Mouse (Mus musculus): ENCODE results near the gene Cct2. TPM values are rescaled to one million over a fixed set of nuclear protein-coding genes. Genes with fewer than 3 reads are reported as not detected.

Gene Cct2
- polyA plus RNA-seq, 1 experiment from 2014 or later: 263 TPM

DNA sequence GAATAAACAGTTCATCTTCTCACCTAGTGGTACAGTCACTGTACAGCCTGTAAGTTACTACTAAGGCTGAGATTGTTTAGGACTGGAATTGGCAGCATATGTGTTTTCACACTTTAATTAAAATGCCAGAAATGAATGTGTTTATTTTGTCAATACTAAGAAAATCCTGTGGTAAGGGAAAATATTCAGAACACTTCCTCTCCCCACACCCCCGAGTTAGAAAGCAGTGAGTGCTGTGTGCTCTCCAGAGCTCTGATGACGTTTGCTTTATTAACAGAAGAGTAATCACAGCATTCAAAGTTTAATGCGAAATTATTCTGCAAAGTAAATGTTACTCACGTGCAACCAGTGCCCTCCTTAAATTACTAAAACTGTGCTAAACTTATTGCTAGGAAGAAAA, 26.0 kb upstream of the Cct2 start:
- H3K4me2 ChIP-seq: no peak overlapping the region
- no peak overlapping the region for H3K4me3 ChIP-seq (replicated peaks)
- H3K4me1 ChIP-seq: peaks cover 9% of the 10 kb centered on the region
- ATAC-seq (ENCODE audit: low FRiP score): no peak
- no peaks in the 10 kb centered on the region for H3K9me3 ChIP-seq
- H3K27ac ChIP-seq: no peak overlapping the region
- peaks cover 13% of the 10 kb centered on the region; the same call in 1 of the 2 replicates for H3K36me3 ChIP-seq (replicated peaks)
- H3K27me3 ChIP-seq: no peaks in the 10 kb centered on the region
- 89% methylated on average over 4 of the region's 4 CpGs for WGBS
- no peak overlapping the region for H3K9ac ChIP-seq

DNA sequence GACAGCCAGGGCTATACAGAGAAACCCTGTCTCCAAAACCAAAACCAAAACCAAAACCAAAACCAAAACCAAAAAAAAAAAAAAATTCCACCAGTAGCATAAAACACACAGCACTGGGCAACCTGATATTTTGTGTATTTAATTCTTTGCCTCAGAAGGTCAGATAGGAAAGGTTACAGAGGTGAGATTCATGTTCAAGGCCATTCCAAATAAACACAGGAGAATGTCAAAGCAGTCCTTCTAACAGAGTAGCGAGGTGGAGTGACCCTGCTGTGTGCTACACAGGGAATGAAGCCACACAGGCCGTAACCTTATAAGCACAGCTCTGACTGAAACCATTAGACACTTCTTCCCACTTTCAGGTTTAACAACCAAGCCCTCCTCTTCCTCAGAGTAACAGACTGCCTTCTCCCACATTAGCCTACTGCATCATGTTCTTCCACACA, 18.3 kb upstream of the Cct2 start:
- H3K4me2 ChIP-seq: no peak overlapping the region
- no peak overlapping the region for H3K27ac ChIP-seq
- no peak overlapping the region for H3K9ac ChIP-seq
- H3K27me3 ChIP-seq: no peaks in the 10 kb centered on the region
- H3K36me3 ChIP-seq (replicated peaks): peaks cover 42% of the 10 kb centered on the region
- H3K9me3 ChIP-seq: no peaks in the 10 kb centered on the region
- H3K4me1 ChIP-seq: no peaks in the 10 kb centered on the region
- no peak for ATAC-seq (ENCODE audit: low FRiP score)
- WGBS: 77% methylated on average over 2 of the region's 2 CpGs
- H3K4me3 ChIP-seq (replicated peaks): no peak overlapping the region

DNA sequence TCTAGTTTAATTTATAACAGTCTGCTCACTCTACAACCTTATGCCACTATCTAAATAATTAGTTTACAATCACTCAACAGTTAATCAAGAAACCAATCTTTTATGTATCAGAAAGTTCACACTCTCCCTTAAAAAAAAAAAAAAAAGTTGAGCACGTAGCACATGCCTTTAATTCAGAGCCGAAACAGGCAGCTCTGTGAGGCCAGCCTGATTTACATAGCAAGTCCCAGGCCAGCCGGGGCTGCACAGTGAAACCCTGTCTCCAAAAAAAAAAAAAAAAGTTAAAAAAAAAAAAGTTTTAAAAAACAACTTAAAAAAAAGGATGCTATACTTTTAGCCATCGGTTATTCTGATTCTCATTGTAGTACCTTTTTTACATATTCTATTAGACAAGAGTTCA, 17.7 kb upstream of the Cct2 start:
- H3K27ac ChIP-seq: no peak overlapping the region
- no peaks in the 10 kb centered on the region for H3K4me1 ChIP-seq
- peaks cover 48% of the 10 kb centered on the region for H3K36me3 ChIP-seq (replicated peaks)
- no peak overlapping the region for H3K4me2 ChIP-seq
- no peaks in the 10 kb centered on the region for H3K9me3 ChIP-seq
- H3K4me3 ChIP-seq (replicated peaks): no peak overlapping the region
- no peaks in the 10 kb centered on the region for H3K27me3 ChIP-seq
- no peak for ATAC-seq (ENCODE audit: low FRiP score)
- 84% methylated on average over 4 of the region's 4 CpGs for WGBS
- H3K9ac ChIP-seq: no peak overlapping the region

DNA sequence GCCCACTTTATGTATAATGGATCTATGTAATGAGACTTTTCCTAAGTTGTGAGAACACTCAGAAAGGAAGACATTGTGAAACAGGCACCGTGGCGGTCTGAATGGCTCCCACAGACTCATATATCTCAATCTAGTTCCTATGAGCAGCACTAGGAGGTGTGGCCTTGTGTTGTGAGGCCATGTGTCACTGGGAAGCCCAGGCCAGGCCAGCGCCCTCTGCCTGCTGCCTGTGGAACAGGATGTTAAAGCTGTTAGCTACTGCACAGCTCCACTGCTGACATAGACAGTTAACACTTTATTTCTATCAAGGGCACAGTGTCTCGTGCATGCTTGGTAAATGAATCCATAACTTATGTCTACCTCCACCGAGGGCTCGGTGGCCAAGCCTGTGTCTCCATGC, 14.7 kb upstream of the Cct2 start:
- Histone ChIP-seq H3K9me3 (no peaks in the 10 kb centered on the region), H3K4me2 (no peak overlapping the region), H3K36me3 (replicated peaks) (peaks cover 60% of the 10 kb centered on the region), H3K27ac (no peak overlapping the region), H3K9ac (no peak overlapping the region), H3K4me1 (no peaks in the 10 kb centered on the region), H3K27me3 (no peaks in the 10 kb centered on the region), H3K4me3 (replicated peaks) (no peak overlapping the region)
- 84% methylated on average over 6 of the region's 6 CpGs for WGBS
- no peak for ATAC-seq (ENCODE audit: low FRiP score)

DNA sequence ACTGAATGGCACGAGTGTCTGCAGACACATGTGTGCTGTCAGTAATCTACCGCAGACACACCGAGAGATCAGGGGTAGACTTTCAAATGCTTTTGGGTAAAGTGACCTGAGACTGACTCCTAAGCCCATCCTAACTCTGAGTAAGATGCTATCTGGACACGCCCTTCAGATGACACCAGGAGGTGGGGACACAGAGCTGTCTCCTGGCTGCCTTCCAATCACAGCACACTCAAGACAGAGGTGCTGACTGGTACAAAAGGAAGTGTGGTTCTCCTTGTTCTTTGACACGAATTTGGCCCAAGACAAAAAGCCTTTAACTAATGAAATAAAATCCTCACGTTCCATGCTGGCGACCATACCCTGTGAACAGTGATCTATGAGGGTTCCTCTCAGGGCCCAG, 9.6 kb upstream of the Cct2 start:
- WGBS: 92% methylated on average over 7 of the region's 7 CpGs
- H3K27ac ChIP-seq: no peak overlapping the region
- no peak overlapping the region for H3K4me3 ChIP-seq (replicated peaks)
- no peaks in the 10 kb centered on the region for H3K4me1 ChIP-seq
- H3K27me3 ChIP-seq: no peaks in the 10 kb centered on the region
- no peaks in the 10 kb centered on the region for H3K9me3 ChIP-seq
- no peak for ATAC-seq (ENCODE audit: low FRiP score)
- no peak overlapping the region for H3K4me2 ChIP-seq
- peaks cover 46% of the 10 kb centered on the region for H3K36me3 ChIP-seq (replicated peaks)
- H3K9ac ChIP-seq: no peak overlapping the region

DNA sequence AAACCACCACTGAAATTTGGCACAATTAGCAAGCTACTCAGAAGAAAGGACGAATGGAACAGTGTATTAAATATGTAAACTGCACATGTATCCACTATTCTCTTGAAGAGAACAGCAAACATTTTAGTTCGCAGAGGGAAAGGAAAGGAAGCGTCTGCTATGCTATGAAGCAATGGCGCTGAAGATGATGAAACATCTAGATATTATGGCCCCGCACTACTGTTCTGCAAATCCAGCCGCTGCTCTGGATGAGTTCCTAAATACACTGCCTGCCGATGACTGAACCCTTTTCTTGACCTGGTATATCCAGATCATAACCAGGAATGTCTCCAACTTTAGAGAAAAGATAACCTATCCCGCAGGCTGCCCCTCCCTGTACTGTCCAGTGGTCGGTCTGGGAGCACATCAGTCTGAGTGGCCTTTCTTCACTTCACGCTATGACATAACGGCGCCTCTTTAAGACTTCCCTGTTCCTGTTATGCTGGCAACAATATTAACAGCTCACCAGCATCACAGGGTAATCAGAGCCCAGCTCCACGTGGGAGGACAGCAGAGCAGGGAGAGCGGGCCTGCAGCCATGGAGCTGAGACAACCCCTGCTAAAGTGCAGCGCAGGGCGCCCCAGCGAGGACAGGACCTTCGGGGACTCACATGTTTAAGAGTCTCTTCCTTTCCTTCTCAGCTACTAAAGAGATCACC, 8.7 kb upstream of the Cct2 start:
- Histone ChIP-seq H3K9me3 (no peaks in the 10 kb centered on the region), H3K4me3 (replicated peaks) (no peak overlapping the region), H3K27me3 (no peaks in the 10 kb centered on the region), H3K27ac (no peak overlapping the region), H3K36me3 (replicated peaks) (peaks cover 46% of the 10 kb centered on the region), H3K4me1 (no peaks in the 10 kb centered on the region), H3K4me2 (no peak overlapping the region), H3K9ac (no peak overlapping the region)
- no peak for ATAC-seq (ENCODE audit: low FRiP score)
- WGBS: 94% methylated on average over 18 of the region's 18 CpGs

DNA sequence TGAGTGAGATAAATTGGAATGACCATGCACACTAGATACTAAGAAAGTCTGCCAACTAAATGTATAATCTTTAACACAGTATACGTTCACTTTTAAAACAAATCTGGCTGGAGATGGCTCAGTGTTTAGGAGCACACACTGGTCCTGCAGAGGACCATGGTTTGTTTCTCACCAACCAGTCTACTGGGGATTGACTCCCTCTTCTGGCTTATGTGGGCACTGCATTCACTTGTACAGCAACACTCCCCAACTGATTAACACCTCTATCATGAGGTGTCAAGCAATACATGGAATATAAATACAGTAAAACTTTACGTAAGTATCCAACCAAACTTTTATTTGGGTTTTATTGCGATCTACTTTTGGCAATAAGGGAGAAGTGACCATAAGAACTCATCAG, 5.5 kb upstream of the Cct2 start:
- Histone ChIP-seq H3K9ac (no peak overlapping the region), H3K36me3 (replicated peaks) (peaks cover 23% of the 10 kb centered on the region), H3K4me1 (no peaks in the 10 kb centered on the region), H3K27me3 (no peaks in the 10 kb centered on the region), H3K27ac (no peak overlapping the region), H3K4me3 (replicated peaks) (no peak overlapping the region), H3K4me2 (no peak overlapping the region), H3K9me3 (no peaks in the 10 kb centered on the region)
- 97% methylated on average over 3 of the region's 3 CpGs for WGBS
- ATAC-seq (ENCODE audit: low FRiP score): no peak

DNA sequence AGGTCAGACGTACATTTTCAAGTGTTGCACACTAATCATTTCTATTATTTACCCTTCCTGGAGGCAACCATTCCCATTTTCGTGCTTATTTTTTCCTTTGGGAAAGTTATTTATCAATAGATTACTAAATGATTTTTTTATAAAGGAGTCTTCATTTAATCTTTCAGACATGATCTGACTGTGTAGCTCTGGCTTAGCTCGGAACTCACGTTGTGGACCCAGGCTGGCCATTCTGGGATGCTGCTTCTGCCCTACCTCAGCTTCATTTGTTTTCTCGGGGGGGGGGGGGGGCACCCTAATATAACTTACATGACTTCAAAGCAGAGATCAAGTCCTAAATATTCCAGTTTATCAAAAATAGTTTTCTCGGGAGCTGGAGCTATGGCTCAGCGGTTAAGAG, 462 bp upstream of the Cct2 start:
- Histone ChIP-seq H3K9me3 (no peaks in the 10 kb centered on the region), H3K4me2 (peak overlapping the region; percentile 52), H3K4me1 (peaks cover 6% of the 10 kb centered on the region), H3K27me3 (no peaks in the 10 kb centered on the region), H3K9ac (no peak overlapping the region), H3K36me3 (replicated peaks) (peaks cover 32% of the 10 kb centered on the region), H3K4me3 (replicated peaks) (peak overlapping the region; percentile 92), H3K27ac (peak overlapping the region; percentile 78; the same call in 1 of the 2 replicates)
- peak; percentile 51 for ATAC-seq (ENCODE audit: low FRiP score)
- WGBS: 7% methylated on average over 7 of the region's 7 CpGs

DNA sequence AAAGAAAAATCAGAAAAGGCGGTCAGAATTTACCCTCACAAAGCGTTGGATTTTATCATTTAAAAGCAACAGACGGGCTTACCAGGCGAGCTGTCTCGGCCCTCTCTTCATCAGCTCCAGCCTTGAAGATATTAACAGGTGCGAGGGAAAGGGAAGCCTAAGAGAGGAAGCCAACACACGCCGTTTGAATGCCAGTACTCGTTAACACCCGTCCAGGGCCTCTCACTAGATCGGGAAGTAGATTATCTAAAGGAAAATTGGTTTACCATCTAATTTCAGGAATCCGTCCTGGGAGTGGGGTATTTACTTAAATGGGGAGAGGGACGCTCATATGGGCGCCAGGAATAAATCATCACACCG, 740 bp downstream of the Cct2 start:
- peaks cover 42% of the 10 kb centered on the region for H3K36me3 ChIP-seq (replicated peaks)
- H3K9me3 ChIP-seq: no peaks in the 10 kb centered on the region
- H3K9ac ChIP-seq: peak overlapping the region; percentile 88
- peak overlapping the region; percentile 79; the same call in 1 of the 2 replicates for H3K27ac ChIP-seq
- 5% methylated on average over 15 of the region's 15 CpGs for WGBS
- H3K27me3 ChIP-seq: no peaks in the 10 kb centered on the region
- H3K4me2 ChIP-seq: peak overlapping the region; percentile 73
- no peak for ATAC-seq (ENCODE audit: low FRiP score)
- H3K4me1 ChIP-seq: peaks cover 11% of the 10 kb centered on the region
- peak overlapping the region; percentile 92 for H3K4me3 ChIP-seq (replicated peaks)

DNA sequence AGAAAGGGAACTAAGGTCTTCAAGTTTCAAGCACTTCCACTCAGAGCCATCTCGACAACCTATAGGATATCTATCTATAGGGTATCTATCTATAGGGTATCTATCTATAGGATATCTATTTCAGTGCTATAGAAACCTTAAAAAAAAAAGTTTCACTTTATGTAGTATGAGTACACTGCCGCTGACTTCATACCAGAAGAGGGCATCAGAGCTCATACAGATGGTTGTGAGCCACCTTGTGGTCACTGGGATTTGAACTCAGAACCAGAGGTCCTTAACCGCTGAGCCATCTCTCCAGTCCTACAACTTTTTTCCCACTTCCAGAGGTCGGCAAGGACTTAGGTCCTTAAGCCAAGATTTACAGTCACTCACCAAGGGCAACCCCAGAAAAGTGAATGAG, 7.9 kb downstream of the Cct2 start:
- 90% methylated on average over 4 of the region's 4 CpGs for WGBS
- Histone ChIP-seq H3K4me1 (peaks cover 5% of the 10 kb centered on the region), H3K4me2 (no peak overlapping the region), H3K4me3 (replicated peaks) (no peak overlapping the region), H3K36me3 (replicated peaks) (peaks cover 99% of the 10 kb centered on the region), H3K9me3 (no peaks in the 10 kb centered on the region), H3K27ac (no peak overlapping the region), H3K27me3 (no peaks in the 10 kb centered on the region), H3K9ac (no peak overlapping the region)
- ATAC-seq (ENCODE audit: low FRiP score): no peak

DNA sequence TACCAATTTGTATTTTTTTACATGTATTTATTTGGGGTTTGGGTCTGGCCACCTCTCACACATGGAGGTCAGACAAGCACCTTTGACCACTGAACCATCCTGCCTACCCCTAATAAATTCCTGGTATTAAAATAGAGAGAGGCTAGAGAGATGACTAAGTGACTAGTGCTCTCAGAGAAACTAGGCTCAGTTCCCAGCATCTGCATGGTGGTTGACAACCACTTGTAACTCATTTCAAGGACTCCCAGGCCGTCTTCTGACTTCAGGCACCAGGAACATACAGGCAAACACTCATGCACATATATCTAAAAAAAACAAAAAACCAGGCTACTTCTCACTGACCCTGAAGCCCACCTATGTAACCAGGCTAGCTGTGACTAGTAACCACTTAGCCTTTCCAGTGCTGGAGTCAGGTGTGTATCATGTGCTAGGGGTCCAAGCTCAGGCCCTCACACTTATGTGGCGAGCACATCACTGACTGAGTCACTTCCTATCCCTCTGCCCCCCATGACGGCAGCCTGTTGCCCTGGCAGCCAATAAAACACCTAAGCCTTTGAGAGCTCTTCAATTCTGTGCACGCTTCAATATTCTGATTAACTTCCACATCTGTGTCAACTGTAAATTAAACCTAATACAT, 13.5 kb downstream of the Cct2 start:
- H3K36me3 ChIP-seq (replicated peaks): peaks cover 70% of the 10 kb centered on the region
- ATAC-seq (ENCODE audit: low FRiP score): no peak
- H3K9ac ChIP-seq: no peak overlapping the region
- H3K27ac ChIP-seq: no peak overlapping the region
- H3K4me2 ChIP-seq: no peak overlapping the region
- no peaks in the 10 kb centered on the region for H3K9me3 ChIP-seq
- 84% methylated on average over 4 of the region's 4 CpGs for WGBS
- H3K4me3 ChIP-seq (replicated peaks): no peak overlapping the region
- H3K27me3 ChIP-seq: no peaks in the 10 kb centered on the region
- peaks cover 7% of the 10 kb centered on the region for H3K4me1 ChIP-seq

DNA sequence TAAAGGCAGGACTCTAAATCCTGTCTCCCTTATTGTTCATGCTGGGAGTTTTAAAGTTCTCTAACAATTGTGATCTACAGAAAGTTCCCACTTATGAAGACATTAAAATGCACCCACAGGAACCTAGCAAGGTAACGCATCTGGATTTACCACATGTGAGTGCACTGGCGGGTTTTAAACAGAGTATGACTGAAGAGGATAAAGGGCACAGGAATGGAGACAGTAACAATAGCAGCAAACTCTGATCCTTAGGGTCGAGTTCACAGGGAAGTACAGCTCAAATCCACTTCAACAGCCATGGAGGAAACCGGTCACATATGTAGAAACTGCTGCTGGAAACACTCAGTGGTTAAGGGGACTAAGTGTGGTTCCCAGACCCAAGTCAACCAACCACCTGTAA, 14.4 kb downstream of the Cct2 start:
- Histone ChIP-seq H3K27me3 (no peaks in the 10 kb centered on the region), H3K9ac (no peak overlapping the region), H3K4me3 (replicated peaks) (no peak overlapping the region), H3K27ac (no peak overlapping the region), H3K9me3 (no peaks in the 10 kb centered on the region), H3K36me3 (replicated peaks) (peaks cover 61% of the 10 kb centered on the region), H3K4me2 (no peak overlapping the region), H3K4me1 (peaks cover 7% of the 10 kb centered on the region)
- ATAC-seq (ENCODE audit: low FRiP score): no peak
- WGBS: 84% methylated on average over 4 of the region's 4 CpGs

Measured in forebrain, embryonic 12.5 days (tissue).